Mouse (Mus musculus) heart, adult 11 months (tissue): ENCODE measurements around the gene Trim28.
A peak's percentile ranks its signal among the peaks of the same experiment; 100 is the strongest.

Experiments used
- DNase-seq: peaks from one replicate; pipeline ENCODE4 v3.0.0; 2022

Gene Trim28

GRCm38 (mm10) chr7:12998851-12999250 is at the start of gene Trim28:
TSS of gene Trim28 (plus strand) at chr7:12999114.
- no peak for DNase-seq

- no peak for DNase-seq
These were observed 49.1 kb upstream of the Trim28 start for GRCm38 (mm10) chr7:12949872-12950229.

GRCm38 (mm10) chr7:12954896-12955295 is 44.0 kb upstream of the Trim28 start:
- DNase-seq: no peak

GRCm38 (mm10) chr7:12957511-12957910 is 41.4 kb upstream of the Trim28 start:
- DNase-seq: no peak

- DNase-seq: no peak
These were observed 40.0 kb upstream of the Trim28 start for GRCm38 (mm10) chr7:12958948-12959347.

- DNase-seq: no peak
These were observed 39.2 kb upstream of the Trim28 start for GRCm38 (mm10) chr7:12959718-12960117.

- DNase-seq: peak; percentile 97
These were observed 37.3 kb upstream of the Trim28 start for GRCm38 (mm10) chr7:12961511-12962141.

GRCm38 (mm10) chr7:12965678-12966091 is 33.2 kb upstream of the Trim28 start, which contains the start of gene Zfp324:
TSS of gene Zfp324 (plus strand) at chr7:12965838.
- DNase-seq: peak; percentile 99

GRCm38 (mm10) chr7:12966104-12966845 is 32.6 kb upstream of the Trim28 start:
- DNase-seq: no peak

GRCm38 (mm10) chr7:12970906-12971305 is 28.0 kb upstream of the Trim28 start:
- DNase-seq: no peak

GRCm38 (mm10) chr7:12977682-12978389 is 21.1 kb upstream of the Trim28 start, which contains the start of gene Zfp446:
TSS of gene Zfp446 (plus strand) at chr7:12977848.
- DNase-seq: peak; percentile 100

GRCm38 (mm10) chr7:12978931-12979722 is 19.8 kb upstream of the Trim28 start:
- peak; percentile 93 for DNase-seq

GRCm38 (mm10) chr7:12979776-12980175 is 19.1 kb upstream of the Trim28 start:
- no peak for DNase-seq

- no peak for DNase-seq
These were observed 18.6 kb upstream of the Trim28 start for GRCm38 (mm10) chr7:12980291-12980690.

GRCm38 (mm10) chr7:12985724-12986123 is 13.2 kb upstream of the Trim28 start:
- DNase-seq: no peak

GRCm38 (mm10) chr7:12986906-12987305 is 12.0 kb upstream of the Trim28 start:
- no peak for DNase-seq

- no peak for DNase-seq
These were observed 11.3 kb upstream of the Trim28 start for GRCm38 (mm10) chr7:12987409-12988189.

- no peak for DNase-seq
These were observed 6.7 kb upstream of the Trim28 start for GRCm38 (mm10) chr7:12992222-12992621.

GRCm38 (mm10) chr7:12993148-12993547 is 5.8 kb upstream of the Trim28 start:
- DNase-seq: no peak

GRCm38 (mm10) chr7:12995862-12996261 is 3.1 kb upstream of the Trim28 start:
- no peak for DNase-seq

- no peak for DNase-seq
These were observed 1.7 kb upstream of the Trim28 start for GRCm38 (mm10) chr7:12997230-12997629.

GRCm38 (mm10) chr7:12998053-12998452 is 861 bp upstream of the Trim28 start, which contains the start of gene Slc27a5:
TSS of gene Slc27a5 (minus strand) at chr7:12998192.
- no peak for DNase-seq
